Mouse (Mus musculus): ENCODE measurements around the gene Pcyt2.

DNA sequence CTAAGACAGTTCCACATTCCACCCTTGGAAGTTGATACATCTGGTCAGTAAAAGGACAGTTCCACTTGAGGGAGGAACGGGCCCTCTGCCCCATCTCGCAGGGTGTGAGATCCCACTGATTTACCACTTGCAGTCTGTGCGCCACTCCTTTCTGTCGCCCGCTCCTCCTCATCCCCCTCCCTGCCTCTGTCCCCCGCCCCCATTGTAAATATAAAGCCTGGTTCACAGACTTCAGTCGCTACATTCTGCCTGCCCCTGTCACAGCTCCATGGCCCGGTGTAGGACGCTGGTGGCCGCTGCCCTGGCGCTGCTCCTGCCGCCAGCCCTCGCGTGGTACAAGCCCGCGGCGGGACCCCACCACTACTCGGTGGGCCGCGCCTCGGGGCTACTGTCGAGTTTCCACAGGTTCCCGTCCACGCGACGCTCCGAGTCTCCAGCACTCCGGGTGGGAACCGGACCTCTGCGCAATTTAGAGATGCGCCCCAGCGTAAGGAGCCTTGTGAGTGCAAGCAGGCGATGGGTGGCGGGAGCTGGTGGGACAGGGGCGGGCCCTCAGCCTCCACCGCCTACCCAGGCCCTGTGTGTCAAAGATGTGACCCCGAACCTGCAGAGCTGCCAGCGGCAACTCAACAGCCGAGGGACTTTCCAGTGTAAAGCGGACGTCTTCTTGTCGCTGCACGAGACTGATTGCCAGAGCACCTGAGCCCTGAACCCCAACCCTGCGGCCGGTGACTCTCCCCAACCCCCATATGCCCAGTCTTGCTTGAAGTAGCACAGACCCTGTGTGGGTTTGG lies 9.3 kb downstream of the Pcyt2 start, which contains the start of gene Npb:
- TF ChIP-seq CTCF (IDR thresholded peaks at IDR 0.05; ENCODE audit: low read depth, low read length) = peak; percentile 3; the same call in 1 of the 2 replicates
- 0 out of 2 replicates have a peak, but pooled peaks have one; percentile 26 for TF ChIP-seq POLR2A (IDR thresholded peaks at IDR 0.05; ENCODE audit: extremely low read depth, insufficient read depth, low read length)
